Comparison of ENCODE assay signal across 10 mouse cellular contexts in genomic region chr6:88549137-88549814, GRCm38 (mm10). TPM values are rescaled to one million over a fixed set of nuclear protein-coding genes. Genes with fewer than 3 reads are reported as not detected.
A peak's percentile ranks its signal among the peaks of the same experiment; 100 is the strongest.
DNase-seq lines count a peak whose midpoint lies in the region; ATAC-seq and TF ChIP-seq lines count a peak whose summit lies in the region.
"Had no signal": no experiment of that assay in that cellular context is flagged by ENCODE, and none has a peak within 500 bp of the region (broad histone marks: within the 10 kb centered on the region; RNA-seq: fewer than 3 reads in every experiment).

No protein-coding gene starts in this region.

- H3K27me3 ChIP-seq in kidney, postnatal 0 days (ENCODE audit: insufficient read depth, low read length) = peaks cover 13% of the 10 kb centered on the region; the same call in 1 of the 2 replicates
- peaks cover 8% of the 10 kb centered on the region; the same call in 1 of the 2 replicates for H3K27me3 ChIP-seq in lung, postnatal 0 days (replicated peaks; ENCODE audit: insufficient read depth, low read length)

- no peak for TF ChIP-seq EP300 in lung, postnatal 0 days (IDR thresholded peaks at IDR 0.05)

- H3K4me3 ChIP-seq in kidney, postnatal 0 days (replicated peaks; ENCODE audit: low read depth, low read length) = no peak overlapping the region
- no peak overlapping the region for H3K4me3 ChIP-seq in lung, postnatal 0 days (ENCODE audit: low read depth, low read length)
- H3K4me3 ChIP-seq: heart, embryonic 13.5 days; neural tube, embryonic 13.5 days had no signal

- ATAC-seq in cerebellum, adult (ENCODE audit: insufficient number of reproducible peaks, low FRiP score, low TSS enrichment) = no peak
- 0 out of 2 replicates have a peak, but pooled peaks have one; percentile 16 for ATAC-seq in erythroid progenitor cell, adult 5-6 weeks (replicated peaks; ENCODE audit: low FRiP score, poor library complexity, severe bottlenecking)
- ATAC-seq in kidney, postnatal 0 days (replicated peaks; ENCODE audit: low FRiP score, low read depth) = no peak
- ATAC-seq in lung, postnatal 0 days = no peak

- H3K36me3 ChIP-seq in kidney, postnatal 0 days (ENCODE audit: insufficient read depth, low read length) = no peaks in the 10 kb centered on the region
- H3K36me3 ChIP-seq in lung, postnatal 0 days (ENCODE audit: insufficient read depth, low read length) = no peaks in the 10 kb centered on the region
- H3K36me3 ChIP-seq: heart, embryonic 13.5 days; neural tube, embryonic 13.5 days had no signal

- WGBS in kidney, postnatal 0 days = 34% methylated on average over 4 of the region's 4 CpGs
- WGBS in lung, postnatal 0 days = 23% methylated on average over 4 of the region's 4 CpGs

- peak; percentile 77 for TF ChIP-seq CTCF in kidney, postnatal 0 days (IDR thresholded peaks at IDR 0.05; ENCODE audit: low read depth)
- TF ChIP-seq CTCF in lung, postnatal 0 days (IDR thresholded peaks at IDR 0.05) = peak; percentile 72

- peak; percentile 66 to 77 for DNase-seq in cerebellum, adult 18-20 months
- peak; percentile 64 for DNase-seq in urinary bladder, postnatal 25 days (ENCODE audit: low spot score)
- no peak for DNase-seq in urinary bladder, adult 2 months (ENCODE audit: low spot score)
- DNase-seq in kidney, postnatal 0 days (ENCODE audit: low spot score) = peak; percentile 56
- DNase-seq in lung, postnatal 0 days (ENCODE audit: low spot score) = peak; percentile 62
- DNase-seq in spleen, postnatal 10 days (ENCODE audit: low spot score in 2 of 2) = peak; percentile 77 to 85

- H3K9me3 ChIP-seq in kidney, postnatal 0 days (replicated peaks; ENCODE audit: low read length) = no peaks in the 10 kb centered on the region
- H3K9me3 ChIP-seq in lung, postnatal 0 days (ENCODE audit: low read length) = no peaks in the 10 kb centered on the region
- H3K9me3 ChIP-seq: heart, embryonic 13.5 days; neural tube, embryonic 13.5 days had no signal

- no peak overlapping the region for H3K4me2 ChIP-seq in kidney, postnatal 0 days (ENCODE audit: low read length)
- no peak overlapping the region for H3K4me2 ChIP-seq in lung, postnatal 0 days (replicated peaks; ENCODE audit: low read depth, low read length)
- H3K4me2 ChIP-seq: heart, embryonic 13.5 days; neural tube, embryonic 13.5 days had no signal

- H3K27ac ChIP-seq in kidney, postnatal 0 days = no peak overlapping the region
- no peak overlapping the region for H3K27ac ChIP-seq in lung, postnatal 0 days (ENCODE audit: low read length)
- H3K27ac ChIP-seq: heart, embryonic 13.5 days; neural tube, embryonic 13.5 days had no signal

- no peak overlapping the region for H3K9ac ChIP-seq in kidney, postnatal 0 days (ENCODE audit: low read depth, low read length)
- no peak overlapping the region for H3K9ac ChIP-seq in lung, postnatal 0 days (replicated peaks; ENCODE audit: low read depth)
- H3K9ac ChIP-seq: heart, embryonic 13.5 days; neural tube, embryonic 13.5 days had no signal

- H3K4me1 ChIP-seq in kidney, postnatal 0 days (replicated peaks; ENCODE audit: insufficient read depth, low read length) = no peaks in the 10 kb centered on the region
- H3K4me1 ChIP-seq in lung, postnatal 0 days (ENCODE audit: insufficient read depth, low read depth, low read length) = no peaks in the 10 kb centered on the region

RNA-seq across cellular contexts. Expression of gene Sec61a1, which starts 30.6 kb away (rescaled TPM):
- 130 and 145 TPM in 2 replicates for polyA plus RNA-seq in urinary bladder, adult 2 months (2012; rRNA removed)
- total RNA-seq in erythroid progenitor cell, adult 5-6 weeks (2015; ENCODE audit: low replicate concordance) = 61.6 and 77.1 TPM in 2 replicates
- 70.5 and 93.0 TPM in 2 replicates for total RNA-seq in erythroid progenitor cell, adult 5-6 weeks (2017; ENCODE audit: low replicate concordance)
- polyA plus RNA-seq in kidney, postnatal 0 days (2015; fragmentation: Nextera tagmentation; extraction: Ambion mirVana) = 171 and 194 TPM in 2 replicates
- 145 and 149 TPM in 2 replicates for polyA plus RNA-seq in lung, postnatal 0 days (2015; fragmentation: Nextera tagmentation; extraction: Ambion mirVana)
